Mouse (Mus musculus): ENCODE measurements around the gene Trpv4. TPM values are rescaled to one million over a fixed set of nuclear protein-coding genes. Genes with fewer than 3 reads are reported as not detected.

Gene Trpv4
- polyA plus RNA-seq, 1 experiment from 2014 or later: 18.6 TPM

- Histone ChIP-seq H3K27me3 (ENCODE audit: control insufficient read depth, insufficient read depth, low read length) (no peaks in the 10 kb centered on the region), H3K36me3 (ENCODE audit: control insufficient read depth, insufficient read depth, low read length) (peaks cover 4% of the 10 kb centered on the region; the same call in 1 of the 2 replicates), H3K27ac (ENCODE audit: low read depth, low read length) (0 out of 2 replicates have a peak overlapping the region, but pooled peaks have one; percentile 48), H3K9me3 (ENCODE audit: control insufficient read depth, low read length) (no peaks in the 10 kb centered on the region), H3K4me1 (ENCODE audit: control insufficient read depth, insufficient read depth, low read length) (peaks cover 46% of the 10 kb centered on the region), H3K4me2 (replicated peaks; ENCODE audit: low read depth, low read length) (0 out of 2 replicates have a peak overlapping the region, but pooled peaks have one; percentile 3), H3K9ac (ENCODE audit: low read depth, low read length) (no peak overlapping the region), H3K4me3 (ENCODE audit: low read length) (no peak overlapping the region)
- WGBS: 51% methylated on average over 17 of the region's 17 CpGs
- no peak for ATAC-seq (ENCODE audit: low FRiP score, low TSS enrichment)
These were observed 21.8 kb upstream of the Trpv4 start for GRCm38 (mm10) chr5:114679841-114680591.

- no peaks in the 10 kb centered on the region for H3K9me3 ChIP-seq (ENCODE audit: control insufficient read depth, low read length)
- H3K4me2 ChIP-seq (replicated peaks; ENCODE audit: low read depth, low read length): no peak overlapping the region
- no peaks in the 10 kb centered on the region for H3K27me3 ChIP-seq (ENCODE audit: control insufficient read depth, insufficient read depth, low read length)
- no peaks in the 10 kb centered on the region for H3K4me1 ChIP-seq (ENCODE audit: control insufficient read depth, insufficient read depth, low read length)
- H3K9ac ChIP-seq (ENCODE audit: low read depth, low read length): no peak overlapping the region
- peaks cover 12% of the 10 kb centered on the region; the same call in 1 of the 2 replicates for H3K36me3 ChIP-seq (ENCODE audit: control insufficient read depth, insufficient read depth, low read length)
- no peak overlapping the region for H3K4me3 ChIP-seq (ENCODE audit: low read length)
- WGBS: 79% methylated on average over 8 of the region's 8 CpGs
- no peak overlapping the region for H3K27ac ChIP-seq (ENCODE audit: low read depth, low read length)
- ATAC-seq (ENCODE audit: low FRiP score, low TSS enrichment): no peak
These were observed 16.4 kb upstream of the Trpv4 start for GRCm38 (mm10) chr5:114674594-114674993.

- no peaks in the 10 kb centered on the region for H3K9me3 ChIP-seq (ENCODE audit: control insufficient read depth, low read length)
- H3K4me1 ChIP-seq (ENCODE audit: control insufficient read depth, insufficient read depth, low read length): no peaks in the 10 kb centered on the region
- no peak overlapping the region for H3K27ac ChIP-seq (ENCODE audit: low read depth, low read length)
- no peak for ATAC-seq (ENCODE audit: low FRiP score, low TSS enrichment)
- H3K27me3 ChIP-seq (ENCODE audit: control insufficient read depth, insufficient read depth, low read length): no peaks in the 10 kb centered on the region
- H3K4me2 ChIP-seq (replicated peaks; ENCODE audit: low read depth, low read length): no peak overlapping the region
- 88% methylated on average over 13 of the region's 13 CpGs for WGBS
- H3K4me3 ChIP-seq (ENCODE audit: low read length): no peak overlapping the region
- H3K9ac ChIP-seq (ENCODE audit: low read depth, low read length): no peak overlapping the region
- peaks cover 12% of the 10 kb centered on the region; the same call in 1 of the 2 replicates for H3K36me3 ChIP-seq (ENCODE audit: control insufficient read depth, insufficient read depth, low read length)
These were observed 14.9 kb upstream of the Trpv4 start for GRCm38 (mm10) chr5:114673114-114673513.

- H3K4me2 ChIP-seq (replicated peaks; ENCODE audit: low read depth, low read length): no peak overlapping the region
- 89% methylated on average over 5 of the region's 5 CpGs for WGBS
- no peaks in the 10 kb centered on the region for H3K9me3 ChIP-seq (ENCODE audit: control insufficient read depth, low read length)
- H3K27ac ChIP-seq (ENCODE audit: low read depth, low read length): no peak overlapping the region
- no peak overlapping the region for H3K4me3 ChIP-seq (ENCODE audit: low read length)
- H3K9ac ChIP-seq (ENCODE audit: low read depth, low read length): no peak overlapping the region
- H3K4me1 ChIP-seq (ENCODE audit: control insufficient read depth, insufficient read depth, low read length): no peaks in the 10 kb centered on the region
- ATAC-seq (ENCODE audit: low FRiP score, low TSS enrichment): no peak
- peaks cover 8% of the 10 kb centered on the region; the same call in 1 of the 2 replicates for H3K36me3 ChIP-seq (ENCODE audit: control insufficient read depth, insufficient read depth, low read length)
- H3K27me3 ChIP-seq (ENCODE audit: control insufficient read depth, insufficient read depth, low read length): no peaks in the 10 kb centered on the region
These were observed 10.8 kb upstream of the Trpv4 start for GRCm38 (mm10) chr5:114669014-114669413.

- H3K4me1 ChIP-seq (ENCODE audit: control insufficient read depth, insufficient read depth, low read length): no peaks in the 10 kb centered on the region
- peak overlapping the region; percentile 23; the same call in 1 of the 2 replicates for H3K9ac ChIP-seq (ENCODE audit: low read depth, low read length)
- H3K4me2 ChIP-seq (replicated peaks; ENCODE audit: low read depth, low read length): peak overlapping the region; percentile 43
- peak; percentile 93 for ATAC-seq (ENCODE audit: low FRiP score, low TSS enrichment)
- 0 out of 2 replicates have a peak, but pooled peaks cover 3% of the 10 kb centered on the region for H3K36me3 ChIP-seq (ENCODE audit: control insufficient read depth, insufficient read depth, low read length)
- H3K27ac ChIP-seq (ENCODE audit: low read depth, low read length): no peak overlapping the region
- H3K9me3 ChIP-seq (ENCODE audit: control insufficient read depth, low read length): no peaks in the 10 kb centered on the region
- WGBS: 4% methylated on average over 36 of the region's 36 CpGs
- no peaks in the 10 kb centered on the region for H3K27me3 ChIP-seq (ENCODE audit: control insufficient read depth, insufficient read depth, low read length)
- peak overlapping the region; percentile 27 for H3K4me3 ChIP-seq (ENCODE audit: low read length)
These were observed 9.1 kb upstream of the Trpv4 start for GRCm38 (mm10) chr5:114667228-114667856.

GRCm38 (mm10) chr5:114666659-114667058 lies 8.4 kb upstream of the Trpv4 start:
- Histone ChIP-seq H3K4me1 (ENCODE audit: control insufficient read depth, insufficient read depth, low read length) (no peaks in the 10 kb centered on the region), H3K9me3 (ENCODE audit: control insufficient read depth, low read length) (no peaks in the 10 kb centered on the region), H3K9ac (ENCODE audit: low read depth, low read length) (no peak overlapping the region), H3K27me3 (ENCODE audit: control insufficient read depth, insufficient read depth, low read length) (no peaks in the 10 kb centered on the region), H3K27ac (ENCODE audit: low read depth, low read length) (no peak overlapping the region), H3K4me3 (ENCODE audit: low read length) (no peak overlapping the region), H3K4me2 (replicated peaks; ENCODE audit: low read depth, low read length) (no peak overlapping the region), H3K36me3 (ENCODE audit: control insufficient read depth, insufficient read depth, low read length) (0 out of 2 replicates have a peak, but pooled peaks cover 3% of the 10 kb centered on the region)
- ATAC-seq (ENCODE audit: low FRiP score, low TSS enrichment): no peak
- WGBS: 68% methylated on average over 1 of the region's 1 CpGs

- Histone ChIP-seq H3K4me3 (ENCODE audit: low read length) (no peak overlapping the region), H3K27ac (ENCODE audit: low read depth, low read length) (no peak overlapping the region), H3K9me3 (ENCODE audit: control insufficient read depth, low read length) (no peaks in the 10 kb centered on the region), H3K27me3 (ENCODE audit: control insufficient read depth, insufficient read depth, low read length) (no peaks in the 10 kb centered on the region), H3K9ac (ENCODE audit: low read depth, low read length) (no peak overlapping the region), H3K36me3 (ENCODE audit: control insufficient read depth, insufficient read depth, low read length) (no peaks in the 10 kb centered on the region), H3K4me1 (ENCODE audit: control insufficient read depth, insufficient read depth, low read length) (no peaks in the 10 kb centered on the region), H3K4me2 (replicated peaks; ENCODE audit: low read depth, low read length) (no peak overlapping the region)
- peak; percentile 13; the same call in 1 of the 2 replicates for ATAC-seq (ENCODE audit: low FRiP score, low TSS enrichment)
- WGBS: 59% methylated on average over 7 of the region's 7 CpGs
These were observed 6.5 kb upstream of the Trpv4 start for GRCm38 (mm10) chr5:114664750-114665149.

GRCm38 (mm10) chr5:114664139-114664538 lies 5.9 kb upstream of the Trpv4 start:
- Histone ChIP-seq H3K4me3 (ENCODE audit: low read length) (no peak overlapping the region), H3K4me2 (replicated peaks; ENCODE audit: low read depth, low read length) (no peak overlapping the region), H3K4me1 (ENCODE audit: control insufficient read depth, insufficient read depth, low read length) (no peaks in the 10 kb centered on the region), H3K36me3 (ENCODE audit: control insufficient read depth, insufficient read depth, low read length) (no peaks in the 10 kb centered on the region), H3K9me3 (ENCODE audit: control insufficient read depth, low read length) (no peaks in the 10 kb centered on the region), H3K9ac (ENCODE audit: low read depth, low read length) (no peak overlapping the region), H3K27me3 (ENCODE audit: control insufficient read depth, insufficient read depth, low read length) (peaks cover under 1% of the 10 kb centered on the region; the same call in 1 of the 2 replicates), H3K27ac (ENCODE audit: low read depth, low read length) (no peak overlapping the region)
- ATAC-seq (ENCODE audit: low FRiP score, low TSS enrichment): no peak
- WGBS: 77% methylated on average over 4 of the region's 4 CpGs

GRCm38 (mm10) chr5:114661029-114661428 lies 2.8 kb upstream of the Trpv4 start:
- Histone ChIP-seq H3K4me2 (replicated peaks; ENCODE audit: low read depth, low read length) (no peak overlapping the region), H3K9ac (ENCODE audit: low read depth, low read length) (no peak overlapping the region), H3K9me3 (ENCODE audit: control insufficient read depth, low read length) (no peaks in the 10 kb centered on the region), H3K27ac (ENCODE audit: low read depth, low read length) (no peak overlapping the region), H3K4me3 (ENCODE audit: low read length) (no peak overlapping the region), H3K4me1 (ENCODE audit: control insufficient read depth, insufficient read depth, low read length) (peaks cover 12% of the 10 kb centered on the region; the same call in 1 of the 2 replicates), H3K27me3 (ENCODE audit: control insufficient read depth, insufficient read depth, low read length) (peaks cover 27% of the 10 kb centered on the region), H3K36me3 (ENCODE audit: control insufficient read depth, insufficient read depth, low read length) (no peaks in the 10 kb centered on the region)
- ATAC-seq (ENCODE audit: low FRiP score, low TSS enrichment): no peak
- 65% methylated on average over 6 of the region's 6 CpGs for WGBS

Data from kidney, embryonic 14.5 days (tissue).